Mouse (Mus musculus): ENCODE measurements around the gene Axl.

- no peak for TF ChIP-seq ZNF384 (IDR thresholded peaks at IDR 0.05; ENCODE audit: low read depth, low read length)
- TF ChIP-seq CHD2 (IDR thresholded peaks at IDR 0.05; ENCODE audit: low read depth, low read length) = no peak
- no peak for TF ChIP-seq HCFC1 (IDR thresholded peaks at IDR 0.05; ENCODE audit: borderline replicate concordance, insufficient read depth, low read length)
Measured at GRCm38 (mm10) chr7:25763678-25764077, 24.8 kb downstream of the Axl start.
